Mouse (Mus musculus) spleen, adult 2 months (tissue): ENCODE measurements around the gene Mettl8. TPM values are rescaled to one million over a fixed set of nuclear protein-coding genes. Genes with fewer than 3 reads are reported as not detected.

Experiments
- DNase-seq, 2 experiments: peaks; one replicate each; pipeline versions ENCODE4 v3.0.0 to v3.0.0-alpha.2; 2012 to 2021; ENCODE audit warnings: low spot score in 2 of 2, low read depth in 1 of 2
- H3K27ac ChIP-seq: fragments of 200-500 bp; 2 replicates; pipeline ENCODE4 v1.5.1; 2012; ENCODE audit warnings: low read length, inconsistent platforms; ENCODE audit not compliant: insufficient read depth
- H3K27me3 ChIP-seq: fragments of 200-500 bp; 2 replicates; pipeline ENCODE4 v1.6.1; 2012; ENCODE audit warnings: mild to moderate bottlenecking, moderate library complexity, low read length, inconsistent platforms; ENCODE audit not compliant: control insufficient read depth, insufficient read depth
- H3K36me3 ChIP-seq: fragments of 200-500 bp; 2 replicates; pipeline ENCODE4 v1.6.1; 2012; ENCODE audit warnings: mild to moderate bottlenecking, low read length, inconsistent platforms; ENCODE audit not compliant: control insufficient read depth, insufficient read depth
- H3K4me1 ChIP-seq: fragments of 200-500 bp; 2 replicates; pipeline ENCODE4 v1.6.1; 2011; ENCODE audit warnings: inconsistent platforms; ENCODE audit not compliant: control insufficient read depth, insufficient read depth, insufficient read length
- H3K4me3 ChIP-seq: fragments of 200-500 bp; 2 replicates; pipeline ENCODE4 v1.5.1; 2011; ENCODE audit warnings: mild to moderate bottlenecking, inconsistent platforms; ENCODE audit not compliant: insufficient read depth, insufficient read length; ENCODE audit errors: extremely low read depth
- CTCF ChIP-seq: fragments of 200-500 bp; IDR thresholded peaks from 2 replicates; pipeline ENCODE4 v1.5.1; 2011; ENCODE audit warnings: mild to moderate bottlenecking, inconsistent platforms; ENCODE audit not compliant: insufficient read depth, insufficient read length, insufficient replicate concordance; ENCODE audit errors: extremely low read depth
- POLR2A ChIP-seq: fragments of 200-500 bp; IDR thresholded peaks from 2 replicates; pipeline ENCODE4 v1.6.1; 2011; ENCODE audit warnings: low read depth, low read length, inconsistent platforms
- WGBS: fragments of 180-500 bp; shearing (Covaris S2); methylation state at CpG from one replicate; pipeline ENCODE4 v1.1.7; 2018; 5-methylcytosine and 5-hydroxymethylcytosine counted together
- polyA plus RNA-seq: library from polyadenylated mRNA; depleted of rRNA; stranded (reverse); fragments of >200 nt; gene quantifications from 2 replicates; pipeline ENCODE4 v1.2.3, GENCODE M21; 2012

The Mettl8 gene
- polyA plus RNA-seq, 1 experiment = 3.5 TPM

GRCm38 (mm10) chr2:70972795-70973518 lies 82.4 kb downstream of the Mettl8 start:
- Histone ChIP-seq H3K4me1 (peaks cover 4% of the 10 kb centered on the region; the same call in 1 of the 2 replicates), H3K36me3 (no peaks in the 10 kb centered on the region), H3K27me3 (no peaks in the 10 kb centered on the region), H3K27ac (no peak overlapping the region), H3K4me3 (no peak overlapping the region)
- no peak for TF ChIP-seq CTCF
- TF ChIP-seq POLR2A = no peak
- WGBS = 91% methylated on average over 16 of the region's 16 CpGs
- no peak for DNase-seq

GRCm38 (mm10) chr2:70970158-70970741 lies 85.1 kb downstream of the Mettl8 start:
- no peaks in the 10 kb centered on the region for H3K36me3 ChIP-seq
- peaks cover 20% of the 10 kb centered on the region; the same call in 1 of the 2 replicates for H3K4me1 ChIP-seq
- no peak for TF ChIP-seq CTCF
- no peak for TF ChIP-seq POLR2A
- WGBS = 88% methylated on average over 7 of the region's 7 CpGs
- no peaks in the 10 kb centered on the region for H3K27me3 ChIP-seq
- no peak overlapping the region for H3K4me3 ChIP-seq
- DNase-seq = no peak
- no peak overlapping the region for H3K27ac ChIP-seq

GRCm38 (mm10) chr2:70968305-70968704 lies 87.1 kb downstream of the Mettl8 start:
- peaks cover 21% of the 10 kb centered on the region; the same call in 1 of the 2 replicates for H3K4me1 ChIP-seq
- WGBS = 28% methylated on average over 2 of the region's 2 CpGs

GRCm38 (mm10) chr2:70967216-70967615 lies 88.2 kb downstream of the Mettl8 start:
- H3K36me3 ChIP-seq = no peaks in the 10 kb centered on the region
- H3K27ac ChIP-seq = no peak overlapping the region
- DNase-seq = no peak
- 15% methylated on average over 1 of the region's 1 CpGs for WGBS
- TF ChIP-seq CTCF (no peak), POLR2A (no peak)
- no peak overlapping the region for H3K4me3 ChIP-seq
- no peaks in the 10 kb centered on the region for H3K27me3 ChIP-seq
- peaks cover 26% of the 10 kb centered on the region; the same call in 1 of the 2 replicates for H3K4me1 ChIP-seq

More at GRCm38 (mm10) chr2:70968305-70968704, 87.1 kb downstream of the Mettl8 start:
- DNase-seq = no peak
- no peak overlapping the region for H3K4me3 ChIP-seq
- TF ChIP-seq CTCF = no peak
- TF ChIP-seq POLR2A = no peak
- H3K27me3 ChIP-seq = no peaks in the 10 kb centered on the region
- H3K36me3 ChIP-seq = no peaks in the 10 kb centered on the region
- no peak overlapping the region for H3K27ac ChIP-seq

GRCm38 (mm10) chr2:70964809-70965208 lies 90.6 kb downstream of the Mettl8 start:
- peak overlapping the region; percentile 91 for H3K27ac ChIP-seq

GRCm38 (mm10) chr2:70962921-70963320 lies 92.5 kb downstream of the Mettl8 start:
- Histone ChIP-seq H3K4me1 (peaks cover 28% of the 10 kb centered on the region; the same call in 1 of the 2 replicates), H3K4me3 (no peak overlapping the region), H3K27ac (no peak overlapping the region), H3K27me3 (no peaks in the 10 kb centered on the region), H3K36me3 (no peaks in the 10 kb centered on the region)
- no peak for DNase-seq
- WGBS = 76% methylated on average over 1 of the region's 1 CpGs
- TF ChIP-seq POLR2A (no peak), CTCF (no peak)

More at GRCm38 (mm10) chr2:70964809-70965208, 90.6 kb downstream of the Mettl8 start:
- Histone ChIP-seq H3K27me3 (no peaks in the 10 kb centered on the region), H3K36me3 (no peaks in the 10 kb centered on the region), H3K4me1 (peaks cover 32% of the 10 kb centered on the region; the same call in 1 of the 2 replicates), H3K4me3 (peak overlapping the region; percentile 50; the same call in 1 of the 2 replicates)
- DNase-seq = peak; percentile 55 to 83
- 13% methylated on average over 2 of the region's 2 CpGs for WGBS
- TF ChIP-seq POLR2A (no peak), CTCF (peak; percentile 3; the same call in 1 of the 2 replicates)
